Mouse (Mus musculus): ENCODE results near the gene Gm44502.
"Not testable (repeated sequence)": the region's sequence is repeated elsewhere in the genome, so short reads cannot be mapped to it uniquely, and the experiment has no call there.

Gm44502 gene

GRCm38 (mm10) chr15:89453865-89454478, 24.5 kb upstream of the Gm44502 start, which contains the start of gene Mapk8ip2:
Mapk8ip2 (plus strand) TSS chr15:89453913.
- DNase-seq (ENCODE audit: extremely low spot score, low read depth, low spot score): no peak

- DNase-seq (ENCODE audit: extremely low spot score, low read depth, low spot score): no peak
Measured at GRCm38 (mm10) chr15:89452906-89453864, 23.7 kb upstream of the Gm44502 start.

- DNase-seq (ENCODE audit: extremely low spot score, low read depth, low spot score): no peak
Measured at GRCm38 (mm10) chr15:89442486-89443070, 13.1 kb upstream of the Gm44502 start.

- DNase-seq (ENCODE audit: extremely low spot score, low read depth, low spot score): no peak
Measured at GRCm38 (mm10) chr15:89435878-89436277, 6.4 kb upstream of the Gm44502 start.

GRCm38 (mm10) chr15:89434136-89434535, 4.6 kb upstream of the Gm44502 start:
- DNase-seq (ENCODE audit: extremely low spot score, low read depth, low spot score): no peak

GRCm38 (mm10) chr15:89432946-89433345, 3.5 kb upstream of the Gm44502 start:
- no peak for DNase-seq (ENCODE audit: extremely low spot score, low read depth, low spot score)

GRCm38 (mm10) chr15:89431806-89432205, 2.3 kb upstream of the Gm44502 start:
- no peak for DNase-seq (ENCODE audit: extremely low spot score, low read depth, low spot score)

GRCm38 (mm10) chr15:89431271-89431670, 1.8 kb upstream of the Gm44502 start:
- DNase-seq (ENCODE audit: extremely low spot score, low read depth, low spot score): no peak

- not testable (repeated sequence) for DNase-seq (ENCODE audit: extremely low spot score, low read depth, low spot score)
Measured at GRCm38 (mm10) chr15:89430771-89431170, 1.3 kb upstream of the Gm44502 start.

GRCm38 (mm10) chr15:89430341-89430740, 845 bp upstream of the Gm44502 start:
- no peak for DNase-seq (ENCODE audit: extremely low spot score, low read depth, low spot score)

- no peak for DNase-seq (ENCODE audit: extremely low spot score, low read depth, low spot score)
Measured at GRCm38 (mm10) chr15:89428821-89429351, 610 bp downstream of the Gm44502 start.

GRCm38 (mm10) chr15:89428136-89428790, 1.2 kb downstream of the Gm44502 start:
- no peak for DNase-seq (ENCODE audit: extremely low spot score, low read depth, low spot score)

- DNase-seq (ENCODE audit: extremely low spot score, low read depth, low spot score): no peak
Measured at GRCm38 (mm10) chr15:89426716-89427115, 2.8 kb downstream of the Gm44502 start.

- no peak for DNase-seq (ENCODE audit: extremely low spot score, low read depth, low spot score)
Measured at GRCm38 (mm10) chr15:89425711-89426121, 3.8 kb downstream of the Gm44502 start, which contains the start of gene Cpt1b. Cpt1b (minus strand) TSS chr15:89425863.

- no peak for DNase-seq (ENCODE audit: extremely low spot score, low read depth, low spot score)
Measured at GRCm38 (mm10) chr15:89424621-89425020, 4.9 kb downstream of the Gm44502 start.

GRCm38 (mm10) chr15:89421938-89422337, 7.6 kb downstream of the Gm44502 start:
- no peak for DNase-seq (ENCODE audit: extremely low spot score, low read depth, low spot score)

- DNase-seq (ENCODE audit: extremely low spot score, low read depth, low spot score): no peak
Measured at GRCm38 (mm10) chr15:89415282-89415681, 14.2 kb downstream of the Gm44502 start.

- DNase-seq (ENCODE audit: extremely low spot score, low read depth, low spot score): no peak
Measured at GRCm38 (mm10) chr15:89410118-89410517, 19.4 kb downstream of the Gm44502 start, which contains the start of gene Syce3. Syce3 (minus strand) TSS chr15:89410503.

- no peak for DNase-seq (ENCODE audit: extremely low spot score, low read depth, low spot score)
Measured at GRCm38 (mm10) chr15:89406691-89407090, 22.8 kb downstream of the Gm44502 start.

GRCm38 (mm10) chr15:89404831-89405623, 24.5 kb downstream of the Gm44502 start:
- DNase-seq (ENCODE audit: extremely low spot score, low read depth, low spot score): no peak
